ENCODE assay signal across 9 mouse cellular contexts in the genomic region with DNA sequence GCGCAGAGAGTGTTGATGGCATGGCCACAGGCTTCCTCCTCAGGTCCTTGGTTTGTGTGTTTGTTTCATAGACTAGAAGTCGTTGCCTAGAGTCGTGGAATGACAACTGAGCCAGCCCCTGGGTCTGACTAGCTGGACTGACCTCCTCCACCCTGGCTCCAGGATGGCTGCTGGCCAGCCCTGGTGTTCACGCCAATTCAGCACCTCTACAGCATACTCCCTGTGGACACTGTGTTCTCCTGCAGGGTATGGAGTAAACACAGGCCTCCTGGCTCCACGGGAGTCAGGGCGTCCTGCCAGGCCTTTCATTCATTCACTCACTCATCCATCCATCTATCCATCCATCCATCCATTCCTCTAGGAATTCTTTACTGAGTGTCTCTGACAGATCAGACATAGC. TPM values are rescaled to one million over a fixed set of nuclear protein-coding genes. Genes with fewer than 3 reads are reported as not detected.
DNase-seq lines count a peak whose midpoint lies in the region; ATAC-seq and TF ChIP-seq lines count a peak whose summit lies in the region.
"Had no signal": no experiment of that assay in that cellular context is flagged by ENCODE, and none has a peak within 500 bp of the region (broad histone marks: within the 10 kb centered on the region; RNA-seq: fewer than 3 reads in every experiment).

No protein-coding gene starts in this region.

- intact Hi-C loops in heart, adult 2 months (cut with DNase I), result no loop called here

- in situ Hi-C loops in Patski (cut with MboI; ENCODE audit: low pct_unique_long_range_greater_than_20kb), result loop anchor here (10.0 kb wide), 1 partner anchor 54 kb away; no protein-coding TSS in a partner anchor

- no peak for DNase-seq in hindbrain, embryonic 10.5 days (ENCODE audit: low spot score)
- DNase-seq in Patski (ENCODE audit: low read depth, low spot score), result no peak
- DNase-seq in heart, adult 2 months, result peak; percentile 81 to 89
- DNase-seq in ovary, postnatal 14 days (ENCODE audit: low spot score), result peak; percentile 34
- DNase-seq in spleen, postnatal 36 days (ENCODE audit: low spot score in 2 of 2), result no peak

- no peak for TF ChIP-seq CTCF in Patski (IDR thresholded peaks at IDR 0.05)
- TF ChIP-seq CTCF in heart, adult 2 months (IDR thresholded peaks at IDR 0.05), result peak; percentile 19; the same call in 1 of the 2 replicates

- H3K4me3 ChIP-seq in hindbrain, embryonic 10.5 days, result no peak overlapping the region
- no peak overlapping the region for H3K4me3 ChIP-seq in hindbrain, embryonic 12.5 days
- no peak overlapping the region for H3K4me3 ChIP-seq in heart, adult 2 months
- H3K4me3 ChIP-seq in kidney, embryonic 16.5 days (ENCODE audit: low read length), result no peak overlapping the region
- H3K4me3 ChIP-seq: stomach, embryonic 15.5 days had no signal

- H3K9me3 ChIP-seq in hindbrain, embryonic 10.5 days, result no peaks in the 10 kb centered on the region
- H3K9me3 ChIP-seq in hindbrain, embryonic 12.5 days (replicated peaks), result no peaks in the 10 kb centered on the region
- H3K9me3 ChIP-seq in kidney, embryonic 16.5 days (ENCODE audit: low read length), result no peaks in the 10 kb centered on the region
- H3K9me3 ChIP-seq: stomach, embryonic 15.5 days had no signal

- POLR2A ChIA-PET in Patski (lab: Charles Lee), result no interaction called here

- H3K27me3 ChIP-seq in hindbrain, embryonic 10.5 days (ENCODE audit: insufficient read depth, poor library complexity, severe bottlenecking), result no peaks in the 10 kb centered on the region
- H3K27me3 ChIP-seq in hindbrain, embryonic 12.5 days, result no peaks in the 10 kb centered on the region
- no peaks in the 10 kb centered on the region for H3K27me3 ChIP-seq in Patski
- no peaks in the 10 kb centered on the region for H3K27me3 ChIP-seq in heart, adult 2 months (ENCODE audit: control insufficient read depth, insufficient read depth, low read length)
- no peaks in the 10 kb centered on the region for H3K27me3 ChIP-seq in kidney, embryonic 16.5 days (ENCODE audit: insufficient read depth, low read length)
- H3K27me3 ChIP-seq: stomach, embryonic 15.5 days had no signal

- 0 out of 2 replicates have a peak, but pooled peaks have one; percentile 27 for TF ChIP-seq POLR2A in heart, adult 2 months (IDR thresholded peaks at IDR 0.05; ENCODE audit: insufficient read depth, low read depth, low read length)

- 67% methylated on average over 6 of the region's 6 CpGs for WGBS in hindbrain, embryonic 10.5 days
- 60% methylated on average over 6 of the region's 6 CpGs for WGBS in hindbrain, embryonic 12.5 days
- 39% methylated on average over 6 of the region's 6 CpGs for WGBS in heart, adult 2 months
- 72% methylated on average over 6 of the region's 6 CpGs for WGBS in kidney, embryonic 16.5 days

- no peak overlapping the region for H3K4me2 ChIP-seq in hindbrain, embryonic 12.5 days (replicated peaks)
- H3K4me2 ChIP-seq in kidney, embryonic 16.5 days (replicated peaks; ENCODE audit: low read depth, low read length), result no peak overlapping the region
- H3K4me2 ChIP-seq: stomach, embryonic 15.5 days had no signal

- H3K4me1 ChIP-seq in hindbrain, embryonic 10.5 days (replicated peaks), result peaks cover 23% of the 10 kb centered on the region
- peaks cover 22% of the 10 kb centered on the region for H3K4me1 ChIP-seq in hindbrain, embryonic 12.5 days
- H3K4me1 ChIP-seq in heart, adult 2 months (ENCODE audit: control insufficient read depth, insufficient read depth, low read length), result peaks cover 15% of the 10 kb centered on the region
- H3K4me1 ChIP-seq in kidney, embryonic 16.5 days (ENCODE audit: insufficient read depth, low read length), result peaks cover 30% of the 10 kb centered on the region

- H3K36me3 ChIP-seq in hindbrain, embryonic 10.5 days, result no peaks in the 10 kb centered on the region
- no peaks in the 10 kb centered on the region for H3K36me3 ChIP-seq in hindbrain, embryonic 12.5 days
- peaks cover 7% of the 10 kb centered on the region; the same call in 1 of the 2 replicates for H3K36me3 ChIP-seq in heart, adult 2 months (ENCODE audit: control insufficient read depth, insufficient read depth, low read length)
- H3K36me3 ChIP-seq in kidney, embryonic 16.5 days (ENCODE audit: insufficient read depth, low read length), result no peaks in the 10 kb centered on the region
- H3K36me3 ChIP-seq: stomach, embryonic 15.5 days had no signal

- H3K9ac ChIP-seq in hindbrain, embryonic 12.5 days, result no peak overlapping the region
- H3K9ac ChIP-seq in heart, adult 2 months (ENCODE audit: low read depth, low read length), result no peak overlapping the region; the same call in 1 of the 2 replicates
- no peak overlapping the region for H3K9ac ChIP-seq in kidney, embryonic 16.5 days (replicated peaks; ENCODE audit: low read length)
- H3K9ac ChIP-seq: stomach, embryonic 15.5 days had no signal

- H3K79me2 ChIP-seq in heart, adult 2 months (replicated peaks; ENCODE audit: control insufficient read depth, insufficient read depth, low read length), result no peaks in the 10 kb centered on the region

- H3K27ac ChIP-seq in hindbrain, embryonic 10.5 days, result peak overlapping the region; percentile 14; the same call in 1 of the 2 replicates
- H3K27ac ChIP-seq in hindbrain, embryonic 12.5 days, result no peak overlapping the region
- peak overlapping the region; percentile 76 for H3K27ac ChIP-seq in heart, adult 2 months
- H3K27ac ChIP-seq in kidney, embryonic 16.5 days (ENCODE audit: low read length), result peak overlapping the region; percentile 66; the same call in 1 of the 2 replicates
- H3K27ac ChIP-seq: stomach, embryonic 15.5 days had no signal

- peak; percentile 95 for TF ChIP-seq EP300 in heart, adult 2 months (IDR thresholded peaks at IDR 0.05; ENCODE audit: insufficient read depth, low read depth, low read length)

- no peak for ATAC-seq in hindbrain, embryonic 12.5 days (ENCODE audit: low FRiP score)
- peak; percentile 44 for ATAC-seq in Patski
- ATAC-seq in kidney, embryonic 16.5 days (ENCODE audit: low FRiP score, low TSS enrichment), result peak; percentile 52; the same call in 1 of the 2 replicates
- no peak for ATAC-seq in monocyte, adult 5-6 weeks (replicated peaks; ENCODE audit: insufficient number of reproducible peaks, low FRiP score, low TSS enrichment, poor library complexity, severe bottlenecking)

- CTCF ChIA-PET in Patski (lab: Charles Lee), result interaction anchor here (1.8 kb wide), 1 partner anchor 75 kb away, joined by 8 read pairs; no protein-coding TSS in a partner anchor

RNA-seq across cellular contexts. Expression of gene Aldh1l1, which starts 22.9 kb away (rescaled TPM):
- 1.7 and 2.9 TPM in 2 replicates for polyA plus RNA-seq in hindbrain, embryonic 10.5 days (2016; fragmentation: Nextera tagmentation; extraction: Ambion mirVana)
- 13.0 and 19.4 TPM in 2 replicates for polyA plus RNA-seq in hindbrain, embryonic 12.5 days (2016; fragmentation: Nextera tagmentation; extraction: Ambion mirVana)
- polyA plus RNA-seq in Patski (2021), result 0.62 TPM
- 1 to 10 TPM; 2.5 to 3.7 TPM for total RNA-seq in heart, adult 2 months (2021)
- 3.2 and 7.5 TPM in 2 replicates for polyA plus RNA-seq in heart, adult 2 months (2012; rRNA removed)
- polyA plus RNA-seq in kidney, embryonic 16.5 days (2015; fragmentation: Nextera tagmentation; extraction: Ambion mirVana), result 21.1 and 23.4 TPM in 2 replicates
- 0.68 to 2.9 TPM in 2 of 3 replicates, not detected in the other for total RNA-seq in monocyte, adult 5-6 weeks (2017)

RNA-seq across cellular contexts. Expression of gene Klf15, which starts 46.7 kb away (rescaled TPM):
- 4.1 and 4.9 TPM in 2 replicates for polyA plus RNA-seq in hindbrain, embryonic 10.5 days (2016; fragmentation: Nextera tagmentation; extraction: Ambion mirVana)
- 6.3 and 6.9 TPM in 2 replicates for polyA plus RNA-seq in hindbrain, embryonic 12.5 days (2016; fragmentation: Nextera tagmentation; extraction: Ambion mirVana)
- 8.8 TPM for polyA plus RNA-seq in Patski (2021)
- 10 to 100 TPM; 64.7 to 67.4 TPM for total RNA-seq in heart, adult 2 months (2021)
- 54.7 and 60.2 TPM in 2 replicates for polyA plus RNA-seq in heart, adult 2 months (2012; rRNA removed)
- polyA plus RNA-seq in kidney, embryonic 16.5 days (2015; fragmentation: Nextera tagmentation; extraction: Ambion mirVana), result 16.1 TPM in 2 replicates
- not detected in 3 replicates for total RNA-seq in monocyte, adult 5-6 weeks (2017)

Comparison
In these comparisons a context has a peak if more than half of its experiments do, and no peak if none do; other contexts are left out.
1. DNase-seq: peak in heart, adult 2 months (2 of 2) and ovary, postnatal 14 days (single experiment); none in hindbrain, embryonic 10.5 days (single experiment), Patski (single experiment) and spleen, postnatal 36 days (0 of 2).
2. ATAC-seq: peak in Patski (single experiment) and kidney, embryonic 16.5 days (single experiment); none in hindbrain, embryonic 12.5 days (single experiment) and monocyte, adult 5-6 weeks (single experiment).